Mouse (Mus musculus): Measurements from ENCODE around the gene Lgals7.

GRCm38 (mm10) chr7:28832137-28832536 lies 31.5 kb upstream of the Lgals7 start:
- no peak for TF ChIP-seq CTCF (IDR thresholded peaks at IDR 0.05; ENCODE audit: control insufficient read depth, insufficient read depth, insufficient read length)
- no peak for TF ChIP-seq USF1 (IDR thresholded peaks at IDR 0.05; ENCODE audit: low read depth)
- TF ChIP-seq MAX (IDR thresholded peaks at IDR 0.05), result no peak
- TF ChIP-seq FOSL1 (IDR thresholded peaks at IDR 0.05; ENCODE audit: insufficient read depth, low read length, poor library complexity, severe bottlenecking), result no peak
- TF ChIP-seq MYOD1 (IDR thresholded peaks at IDR 0.05; ENCODE audit: control insufficient read depth, insufficient read length, low read depth), result no peak
- no peak for TF ChIP-seq CEBPB (IDR thresholded peaks at IDR 0.05; ENCODE audit: low read depth)

All from C2C12 (cell line).